Comparison of ENCODE assay signal across 25 mouse cellular contexts in genomic region chr6:59418659-59419058, GRCm38 (mm10).
"Had no signal": no experiment of that assay in that cellular context is flagged by ENCODE, and none has a peak within 500 bp of the region (broad histone marks: within the 10 kb centered on the region; RNA-seq: fewer than 3 reads in every experiment).

No protein-coding gene starts in this region.

- H3K4me3 ChIP-seq: gastrocnemius, adult 2 months; heart, adult 2 months; heart, embryonic 10.5 days; heart, embryonic 12.5 days; hindbrain, embryonic 10.5 days; hindbrain, embryonic 12.5 days; kidney, embryonic 15.5 days; layer of hippocampus, adult 2 months; left cerebral cortex, adult 2 months; limb, embryonic 10.5 days; limb, embryonic 12.5 days; liver, embryonic 13.5 days; liver, embryonic 15.5 days had no signal

- H3K27ac ChIP-seq: gastrocnemius, adult 2 months; heart, adult 2 months; heart, embryonic 10.5 days; hindbrain, embryonic 10.5 days; hindbrain, embryonic 12.5 days; hindbrain, embryonic 14.5 days; kidney, embryonic 15.5 days; kidney, postnatal 0 days; layer of hippocampus, adult 2 months; left cerebral cortex, adult 2 months; limb, embryonic 10.5 days; limb, embryonic 12.5 days; liver, embryonic 13.5 days; liver, embryonic 15.5 days had no signal

- H3K4me1 ChIP-seq: hindbrain, embryonic 12.5 days; kidney, embryonic 15.5 days; liver, embryonic 13.5 days; liver, embryonic 15.5 days had no signal

- H3K27me3 ChIP-seq: heart, embryonic 12.5 days; hindbrain, embryonic 12.5 days; kidney, embryonic 15.5 days; limb, embryonic 12.5 days; liver, embryonic 13.5 days; liver, embryonic 15.5 days had no signal

- DNase-seq: gastrocnemius, adult 2 months; gastrocnemius, postnatal 10 days; gastrocnemius, postnatal 25 days; heart, adult 2 months; heart, postnatal 10 days; heart, postnatal 4 days; kidney, adult 11 months; kidney, adult 2 months; kidney, adult 9 months; kidney, postnatal 25 days; kidney, postnatal 4 days; liver; liver, embryonic 13.5 days had no signal
